Mouse (Mus musculus) ES-E14 (cell line): ENCODE measurements at regions not wholly inside any gene's neighbourhood (a gene's known extent, or its start where the extent isn't known, plus 50 kb on each side); places are given as distances from the start of the nearest gene placed in this dataset.

Source experiments
- HCFC1 ChIP-seq: IDR thresholded peaks from 2 replicates; pipeline ENCODE4 v1.6.1; 2012; ENCODE audit warnings: low read length, inconsistent platforms, borderline replicate concordance; ENCODE audit not compliant: insufficient read depth
- ZC3H11A ChIP-seq: IDR thresholded peaks from 2 replicates; pipeline ENCODE4 v1.6.1; 2012; ENCODE audit warnings: low read depth, mild to moderate bottlenecking, inconsistent platforms, low read length, borderline replicate concordance
- ZNF384 ChIP-seq: IDR thresholded peaks from 2 replicates; pipeline ENCODE4 v1.6.1; 2012; ENCODE audit warnings: low read depth, low read length, inconsistent platforms

- TF ChIP-seq ZC3H11A, result no peak
- no peak for TF ChIP-seq ZNF384
- TF ChIP-seq HCFC1, result no peak
These were observed 110.9 kb upstream of the Gprin3 start for GRCm38 (mm10) chr6:59537025-59537424.
